Mouse (Mus musculus): ENCODE data around the gene Aldh3b3. TPM values are rescaled to one million over a fixed set of nuclear protein-coding genes. Genes with fewer than 3 reads are reported as not detected.
A peak's percentile ranks its signal among the peaks of the same experiment; 100 is the strongest.

Aldh3b3 gene
- polyA plus RNA-seq, 1 experiment: not detected

DNA sequence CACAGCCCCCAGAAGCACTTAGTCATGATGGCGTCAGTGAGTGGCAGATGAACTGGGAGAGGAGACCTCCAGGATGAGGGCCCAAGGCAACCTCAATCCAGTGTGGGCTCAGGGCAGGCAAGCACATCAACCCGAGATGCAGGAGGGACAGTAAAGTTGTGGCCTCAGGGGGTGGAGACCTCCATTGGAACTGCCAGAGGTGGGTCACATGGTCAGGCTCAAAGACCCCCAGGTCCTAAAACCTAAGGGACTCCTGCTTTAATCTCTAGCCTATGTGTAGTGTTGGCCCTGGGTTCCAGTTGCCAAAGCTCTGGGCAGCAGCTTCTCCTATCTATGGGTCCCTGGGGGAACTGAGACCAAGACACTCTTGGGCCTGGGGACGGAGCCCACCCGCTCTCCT, 29.7 kb upstream of the Aldh3b3 start:
- H3K4me3 ChIP-seq (ENCODE audit: insufficient read depth, low read depth, low read length): no peak overlapping the region
- H3K27ac ChIP-seq (replicated peaks; ENCODE audit: low read depth, low read length): peak overlapping the region; percentile 68
- H3K4me1 ChIP-seq (ENCODE audit: control insufficient read depth, insufficient read depth, insufficient read length, low read length): peaks cover 23% of the 10 kb centered on the region

DNA sequence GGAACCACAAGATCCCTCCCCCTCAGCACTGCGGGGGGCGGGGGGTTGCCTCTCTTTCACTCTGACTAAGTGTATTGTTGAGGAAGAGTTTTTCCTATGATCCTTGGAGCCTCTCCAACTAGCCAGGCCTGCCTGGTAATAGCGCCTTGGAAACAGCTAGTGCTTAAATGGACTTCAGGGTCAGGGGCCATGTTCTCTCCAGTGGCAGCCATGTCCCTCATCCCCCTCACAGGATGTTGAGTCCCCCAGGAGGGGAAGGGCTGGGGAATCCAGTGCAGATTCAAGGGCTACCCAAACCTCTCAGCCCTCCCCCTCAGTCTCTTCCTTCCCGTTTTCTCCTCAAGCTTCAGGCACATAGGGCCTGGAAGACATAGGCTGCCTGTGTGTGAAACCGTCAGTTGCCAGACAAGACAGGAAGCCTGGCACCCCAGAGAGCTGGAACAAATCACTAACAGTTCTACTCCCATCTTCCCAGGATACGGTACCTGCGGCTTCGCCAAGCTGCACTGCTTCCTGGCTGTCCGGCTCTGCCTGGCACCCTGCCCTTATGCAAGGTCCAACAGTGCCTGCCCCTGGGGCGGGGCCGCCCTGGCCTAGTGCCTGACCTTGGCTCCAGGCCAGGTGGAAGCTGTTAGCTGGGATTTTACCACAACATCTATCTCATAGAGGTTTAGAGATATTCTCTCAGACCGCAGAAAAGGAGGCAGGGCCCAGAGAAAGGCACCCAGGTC, 29.1 kb upstream of the Aldh3b3 start, which contains the start of gene Aldh3b1:
Gene Aldh3b1, minus strand, starts transcription at position 598 of the 731 bp plus-strand sequence.
- Histone ChIP-seq H3K4me1 (ENCODE audit: control insufficient read depth, insufficient read depth, insufficient read length, low read length) (peaks cover 17% of the 10 kb centered on the region), H3K27ac (replicated peaks; ENCODE audit: low read depth, low read length) (peak within 1 kb of the TSS; percentile 68), H3K4me3 (ENCODE audit: insufficient read depth, low read depth, low read length) (peak within 1 kb of the TSS; percentile 22)

DNA sequence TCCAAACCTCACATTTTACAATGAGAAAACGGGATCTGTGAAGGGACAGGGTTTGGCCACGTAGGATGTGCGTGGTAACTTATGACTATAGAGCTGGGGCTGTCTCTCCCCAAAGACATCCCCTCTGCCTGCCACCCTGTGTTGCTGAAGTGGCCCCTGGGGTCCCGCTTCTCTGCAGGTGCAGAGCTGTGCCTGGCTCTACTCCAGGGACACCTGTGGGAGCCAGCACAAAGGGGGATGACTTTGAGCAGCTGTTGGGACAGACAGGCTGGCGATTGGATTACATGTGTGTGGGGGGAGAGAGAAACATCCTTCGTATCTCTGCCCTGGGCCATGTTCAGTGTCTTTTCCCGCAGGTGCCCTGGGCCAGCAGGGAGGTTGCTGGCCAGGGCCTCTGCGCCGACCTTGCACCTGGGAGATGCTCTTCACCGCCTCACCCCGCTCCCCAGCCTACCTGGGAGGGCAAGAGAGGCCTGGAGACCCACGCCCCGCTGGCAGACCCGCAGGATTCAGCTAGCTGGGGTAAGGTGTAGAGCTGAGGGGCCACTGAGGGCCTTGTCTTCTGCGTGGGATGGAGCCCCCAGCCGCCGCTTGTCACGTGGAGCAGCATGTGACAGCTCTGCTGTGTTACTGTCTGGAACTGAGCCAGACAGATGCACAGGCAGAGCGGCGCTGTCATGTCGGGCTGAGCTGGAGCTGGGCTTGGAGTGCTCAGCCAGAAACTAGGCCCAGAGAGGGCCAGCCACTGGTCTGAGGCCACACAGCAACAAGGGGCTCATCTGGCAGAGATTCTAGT, 28.0 kb upstream of the Aldh3b3 start:
- Histone ChIP-seq H3K27ac (replicated peaks; ENCODE audit: low read depth, low read length) (peak overlapping the region; percentile 68), H3K4me1 (ENCODE audit: control insufficient read depth, insufficient read depth, insufficient read length, low read length) (peaks cover 16% of the 10 kb centered on the region), H3K4me3 (ENCODE audit: insufficient read depth, low read depth, low read length) (no peak overlapping the region)

DNA sequence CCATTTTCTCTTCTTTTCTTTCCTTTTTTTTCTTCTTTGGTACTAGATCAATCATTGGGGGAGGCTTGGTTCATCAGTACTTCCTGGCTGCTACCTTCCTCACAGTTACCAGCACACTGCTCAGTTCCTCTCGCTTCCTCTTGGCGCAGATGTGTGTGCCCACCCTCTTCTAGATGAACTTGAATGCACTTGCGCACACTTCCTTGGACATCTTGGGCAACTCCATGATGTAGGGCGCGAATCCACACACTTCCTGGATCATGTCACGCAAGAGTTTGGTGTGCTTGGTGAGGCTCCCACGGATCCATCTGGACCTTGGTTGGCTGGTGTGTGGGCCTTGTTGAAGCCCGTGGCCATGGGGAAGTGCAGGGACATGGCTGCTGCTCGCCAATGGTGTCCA, 26.7 kb upstream of the Aldh3b3 start:
- H3K4me1 ChIP-seq (ENCODE audit: control insufficient read depth, insufficient read depth, insufficient read length, low read length): peaks cover 14% of the 10 kb centered on the region
- no peak overlapping the region for H3K4me3 ChIP-seq (ENCODE audit: insufficient read depth, low read depth, low read length)
- H3K27ac ChIP-seq (replicated peaks; ENCODE audit: low read depth, low read length): peak overlapping the region; percentile 32

DNA sequence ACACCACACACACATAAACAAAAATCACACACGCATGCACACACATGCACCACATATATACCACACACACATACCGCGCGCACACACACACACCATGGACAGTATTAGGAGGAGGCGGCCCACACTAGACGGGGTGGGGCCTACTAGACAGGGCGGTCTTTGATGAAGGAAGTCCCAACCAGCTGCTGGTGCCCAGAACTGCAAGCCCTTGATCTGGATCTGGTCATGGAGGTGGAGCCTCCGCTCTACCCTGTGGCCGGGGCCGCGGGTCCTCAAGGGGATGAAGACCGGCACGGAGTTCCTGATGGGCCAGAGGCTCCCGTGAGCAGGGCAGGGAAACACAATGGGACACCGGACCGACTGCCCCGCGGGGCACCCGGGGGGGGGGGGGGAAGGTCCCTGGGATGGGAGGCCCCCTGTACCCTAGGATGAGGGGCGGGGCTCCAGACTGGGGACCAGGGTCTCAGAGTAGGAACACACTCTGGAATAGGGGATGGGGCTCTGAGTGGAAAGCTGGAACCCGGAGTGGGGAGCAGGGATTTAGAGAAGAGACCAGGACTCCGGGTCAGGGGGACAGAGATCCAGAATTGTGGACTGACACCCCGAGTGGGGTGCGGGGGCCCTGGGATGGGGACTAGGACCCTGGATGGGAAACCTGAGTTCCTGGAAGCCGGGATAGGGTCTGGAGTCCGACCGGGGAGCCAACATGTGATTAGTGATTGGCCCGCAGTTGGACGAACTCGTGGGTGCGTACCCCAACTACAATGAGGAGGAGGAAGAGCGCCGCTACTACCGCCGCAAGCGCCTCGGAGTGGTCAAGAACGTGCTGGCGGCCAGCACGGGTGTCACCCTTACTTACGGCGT, 23.2 kb upstream of the Aldh3b3 start, which contains the start of gene Unc93b1:
Gene Unc93b1, plus strand, starts transcription at position 155 of the 864 bp plus-strand sequence.
- H3K4me1 ChIP-seq (ENCODE audit: control insufficient read depth, insufficient read depth, insufficient read length, low read length): peaks cover 7% of the 10 kb centered on the region
- H3K27ac ChIP-seq (replicated peaks; ENCODE audit: low read depth, low read length): peak within 1 kb of the TSS; percentile 40
- peak within 1 kb of the TSS; percentile 74 for H3K4me3 ChIP-seq (ENCODE audit: insufficient read depth, low read depth, low read length)

DNA sequence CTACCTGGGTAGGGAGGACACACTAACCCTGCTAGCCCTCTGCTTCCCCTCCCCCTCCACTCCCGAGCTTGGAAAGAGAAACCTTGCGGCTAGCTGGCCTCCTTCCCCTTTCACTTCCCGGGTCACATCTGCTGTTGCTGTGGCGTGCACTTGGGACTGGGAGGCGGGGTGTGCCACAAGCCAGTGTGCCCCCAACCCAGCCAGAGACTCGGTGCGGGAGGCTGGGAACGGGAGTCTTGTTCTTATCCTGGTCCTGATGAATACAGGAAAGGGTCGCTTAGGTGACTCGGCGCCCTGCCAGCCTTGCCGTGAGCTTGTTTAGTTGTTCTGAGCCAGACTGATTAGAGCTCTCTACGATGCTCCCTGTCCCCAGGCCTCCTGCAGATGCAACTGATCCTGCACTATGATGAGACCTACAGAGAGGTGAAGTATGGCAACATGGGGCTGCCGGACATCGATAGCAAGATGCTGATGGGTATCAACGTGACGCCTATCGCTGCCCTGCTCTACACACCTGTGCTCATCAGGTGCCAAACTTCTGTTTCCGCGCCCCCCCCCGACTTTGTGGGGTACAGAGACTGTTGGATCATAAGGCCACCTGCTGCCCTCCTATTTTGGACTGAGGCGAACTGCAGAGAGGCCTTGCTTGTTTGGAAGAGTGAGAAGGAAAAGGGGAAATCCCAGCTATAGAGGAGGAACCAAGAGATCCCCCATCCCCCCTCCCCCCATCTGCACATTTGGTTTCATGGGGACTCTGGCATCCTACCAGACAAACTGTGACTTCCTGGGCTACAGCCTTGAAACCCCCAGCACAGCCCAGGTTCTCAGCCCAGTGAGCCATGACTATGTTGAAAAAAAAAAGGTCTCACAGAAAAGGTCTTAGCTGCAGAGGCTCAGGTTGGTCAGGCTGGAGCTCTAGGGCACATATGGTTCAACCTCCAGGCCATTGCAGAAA, 22.3 kb upstream of the Aldh3b3 start:
- Histone ChIP-seq H3K4me1 (ENCODE audit: control insufficient read depth, insufficient read depth, insufficient read length, low read length) (no peaks in the 10 kb centered on the region; the same call in 1 of the 2 replicates), H3K27ac (replicated peaks; ENCODE audit: low read depth, low read length) (peak overlapping the region; percentile 40), H3K4me3 (ENCODE audit: insufficient read depth, low read depth, low read length) (peak overlapping the region; percentile 74)

DNA sequence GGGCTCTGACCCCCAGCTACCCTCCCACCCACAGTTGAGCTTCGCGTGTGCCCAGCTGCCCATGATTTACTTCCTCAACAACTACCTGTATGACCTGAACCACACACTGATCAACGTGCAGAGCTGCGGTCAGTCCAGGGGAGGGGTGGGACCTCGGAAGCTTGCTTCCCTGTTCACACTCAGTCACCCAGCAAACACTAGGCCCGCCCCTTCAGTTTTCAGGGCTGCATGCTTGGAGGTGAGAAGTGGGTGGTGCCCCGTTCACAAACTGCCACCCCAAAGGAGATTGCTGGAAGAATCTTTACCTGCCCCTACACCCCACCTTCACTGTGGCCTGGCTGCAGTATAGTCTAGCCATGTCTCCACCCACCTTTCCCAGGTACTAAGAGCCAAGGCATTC, 16.1 kb upstream of the Aldh3b3 start:
- Histone ChIP-seq H3K4me3 (ENCODE audit: insufficient read depth, low read depth, low read length) (no peak overlapping the region), H3K27ac (replicated peaks; ENCODE audit: low read depth, low read length) (no peak overlapping the region), H3K4me1 (ENCODE audit: control insufficient read depth, insufficient read depth, insufficient read length, low read length) (no peaks in the 10 kb centered on the region; the same call in 1 of the 2 replicates)

DNA sequence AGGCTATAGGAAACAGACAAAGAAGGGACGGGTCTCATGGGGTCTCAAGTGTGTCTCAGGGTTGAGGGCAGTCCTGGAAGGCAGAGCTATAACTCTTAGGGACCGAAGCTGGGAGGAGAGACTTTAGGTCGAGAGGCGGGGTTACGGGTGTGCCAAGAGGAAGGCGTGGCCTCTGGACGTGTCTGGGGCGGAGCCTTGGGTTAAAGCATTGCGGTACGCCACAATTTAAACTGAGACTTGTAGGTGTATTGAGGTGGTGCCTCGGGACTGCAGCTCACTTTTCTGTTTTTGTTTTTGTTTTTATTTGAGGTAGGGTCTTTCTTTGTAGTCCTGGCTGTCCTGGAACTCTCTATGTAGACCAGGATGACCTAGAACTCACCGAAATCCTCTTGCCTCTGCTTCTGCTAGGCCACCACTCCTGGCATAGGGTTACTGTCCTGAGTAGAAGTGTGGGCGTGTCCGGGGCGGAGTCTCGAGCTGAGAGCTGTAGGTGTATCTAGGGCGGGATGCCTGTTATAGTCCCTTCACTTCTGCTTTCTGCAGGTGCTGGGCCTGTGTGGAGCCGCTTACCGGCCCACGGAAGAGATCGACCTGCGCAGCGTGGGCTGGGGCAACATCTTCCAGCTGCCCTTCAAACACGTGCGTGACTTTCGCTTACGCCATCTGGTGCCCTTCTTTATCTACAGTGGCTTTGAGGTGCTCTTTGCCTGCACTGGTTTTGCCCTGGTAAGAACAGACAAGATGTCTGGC, 15.3 kb upstream of the Aldh3b3 start:
- Histone ChIP-seq H3K4me3 (ENCODE audit: insufficient read depth, low read depth, low read length) (no peak overlapping the region), H3K27ac (replicated peaks; ENCODE audit: low read depth, low read length) (no peak overlapping the region), H3K4me1 (ENCODE audit: control insufficient read depth, insufficient read depth, insufficient read length, low read length) (no peaks in the 10 kb centered on the region; the same call in 1 of the 2 replicates)

DNA sequence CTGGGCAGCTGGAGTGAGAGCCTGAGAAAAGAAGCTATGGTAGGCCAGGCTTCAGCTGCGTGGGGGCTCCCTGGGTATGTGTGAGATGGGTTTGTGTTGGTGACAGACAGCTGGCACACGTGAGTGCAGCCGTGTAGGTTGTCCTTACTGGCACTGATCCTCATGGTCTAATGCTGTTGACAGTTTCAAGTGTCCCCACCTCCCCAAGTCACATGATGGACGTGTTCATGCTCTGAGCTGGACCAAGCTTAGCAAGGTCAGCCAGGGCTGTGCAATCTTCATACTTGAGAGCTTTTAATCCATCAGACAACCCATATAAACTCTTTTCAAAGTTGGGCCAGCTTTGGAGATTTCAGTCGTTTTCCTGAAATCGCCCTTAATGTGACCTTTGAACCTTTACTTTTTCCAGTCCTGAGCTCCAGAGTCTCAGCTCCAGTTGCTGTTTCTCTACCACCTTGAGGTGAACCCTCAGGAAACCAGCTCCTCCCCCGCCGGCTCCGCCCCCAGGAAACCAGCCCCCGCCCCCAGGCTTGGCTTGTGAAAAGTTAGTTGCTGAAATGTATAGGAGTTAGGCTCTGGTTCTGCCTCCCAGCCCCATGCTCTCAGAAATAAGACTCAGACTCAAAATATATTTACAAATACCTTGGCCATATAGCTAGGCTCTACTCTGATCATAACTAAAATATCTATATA, 12.4 kb upstream of the Aldh3b3 start:
- H3K4me1 ChIP-seq (ENCODE audit: control insufficient read depth, insufficient read depth, insufficient read length, low read length): no peaks in the 10 kb centered on the region; the same call in 1 of the 2 replicates
- H3K4me3 ChIP-seq (ENCODE audit: insufficient read depth, low read depth, low read length): no peak overlapping the region
- no peak overlapping the region for H3K27ac ChIP-seq (replicated peaks; ENCODE audit: low read depth, low read length)

DNA sequence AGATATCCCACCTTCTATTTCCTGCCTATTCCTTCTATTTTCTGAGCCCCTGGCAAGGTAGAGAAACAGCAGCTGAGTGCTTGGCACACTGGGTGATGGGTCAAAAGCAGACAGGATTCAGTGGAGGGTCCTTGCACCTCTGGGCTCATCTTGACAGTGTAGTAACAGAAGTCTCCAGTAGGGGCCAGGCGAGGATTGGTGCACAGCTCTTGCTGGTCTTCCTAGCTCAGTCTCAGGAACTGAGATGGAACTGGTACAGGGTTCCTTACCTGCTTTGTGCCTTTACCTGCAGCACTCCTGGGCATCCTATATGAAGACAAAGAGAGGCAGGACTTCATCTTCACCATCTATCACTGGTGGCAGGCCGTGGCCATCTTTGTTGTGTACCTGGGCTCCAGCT, 11.7 kb upstream of the Aldh3b3 start:
- no peak overlapping the region for H3K4me3 ChIP-seq (ENCODE audit: insufficient read depth, low read depth, low read length)
- H3K4me1 ChIP-seq (ENCODE audit: control insufficient read depth, insufficient read depth, insufficient read length, low read length): no peaks in the 10 kb centered on the region; the same call in 1 of the 2 replicates
- no peak overlapping the region for H3K27ac ChIP-seq (replicated peaks; ENCODE audit: low read depth, low read length)

DNA sequence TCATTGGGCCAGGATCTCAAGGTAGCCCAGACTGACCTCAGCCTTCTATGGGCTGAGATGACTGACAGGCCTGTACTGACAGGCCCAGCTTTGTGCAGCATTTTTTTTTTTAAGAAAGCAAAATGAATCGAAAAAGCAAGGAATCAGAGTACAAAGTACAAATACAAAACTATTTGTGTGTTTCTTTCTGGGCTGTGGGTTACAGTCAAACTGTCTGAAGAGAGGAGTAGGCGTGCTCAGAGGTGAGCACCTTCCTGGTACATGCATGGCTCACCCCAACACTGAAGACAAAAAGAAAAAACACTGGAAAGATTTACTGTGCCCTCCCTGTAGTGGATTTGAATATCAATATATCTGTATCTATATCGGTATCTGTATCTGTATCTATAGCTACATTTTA, 10.6 kb upstream of the Aldh3b3 start:
- H3K27ac ChIP-seq (replicated peaks; ENCODE audit: low read depth, low read length): no peak overlapping the region
- no peak overlapping the region for H3K4me3 ChIP-seq (ENCODE audit: insufficient read depth, low read depth, low read length)

DNA sequence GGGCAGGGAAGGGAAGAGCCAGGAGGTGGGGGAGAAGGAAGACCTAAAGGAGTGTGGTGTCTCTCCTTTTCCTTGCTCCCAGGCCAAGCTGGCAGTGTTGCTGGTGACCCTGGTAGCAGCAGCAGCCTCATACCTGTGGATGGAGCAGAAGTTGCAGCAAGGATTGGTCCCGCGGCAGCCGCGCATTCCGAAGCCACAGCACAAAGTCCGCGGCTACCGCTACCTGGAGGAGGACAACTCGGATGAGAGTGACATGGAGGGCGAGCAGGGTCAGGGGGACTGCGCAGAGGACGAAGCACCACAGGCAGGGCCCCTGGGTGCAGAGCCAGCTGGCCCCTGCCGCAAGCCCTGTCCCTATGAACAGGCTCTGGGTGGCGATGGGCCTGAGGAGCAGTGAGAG, 9.9 kb upstream of the Aldh3b3 start:
- no peak overlapping the region for H3K4me3 ChIP-seq (ENCODE audit: insufficient read depth, low read depth, low read length)

More for the DNA sequence above, 10.6 kb upstream of the Aldh3b3 start:
- H3K4me1 ChIP-seq (ENCODE audit: control insufficient read depth, insufficient read depth, insufficient read length, low read length): no peaks in the 10 kb centered on the region

DNA sequence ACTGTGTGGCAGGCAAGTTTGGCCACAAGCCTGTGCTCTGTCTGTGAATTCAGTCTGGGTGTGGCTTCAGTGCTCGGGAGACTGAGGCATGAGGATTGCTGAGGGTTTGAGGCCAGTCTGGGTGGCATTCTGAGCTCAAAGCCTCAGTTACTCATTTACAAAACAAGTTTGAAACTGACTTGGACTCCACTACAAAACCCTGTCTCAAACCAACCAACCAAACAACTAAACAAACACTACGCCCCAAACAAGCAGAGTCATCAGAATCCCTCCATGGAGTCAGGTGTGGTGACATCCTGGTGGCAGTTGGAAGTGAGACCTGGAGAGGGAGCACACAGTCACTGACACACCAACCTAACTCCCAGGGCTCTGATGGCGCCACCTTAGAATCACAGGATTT, 8.1 kb upstream of the Aldh3b3 start:
- H3K27ac ChIP-seq (replicated peaks; ENCODE audit: low read depth, low read length): no peak overlapping the region
- no peaks in the 10 kb centered on the region for H3K4me1 ChIP-seq (ENCODE audit: control insufficient read depth, insufficient read depth, insufficient read length, low read length)
- H3K4me3 ChIP-seq (ENCODE audit: insufficient read depth, low read depth, low read length): no peak overlapping the region

More for the DNA sequence above, 9.9 kb upstream of the Aldh3b3 start:
- Histone ChIP-seq H3K4me1 (ENCODE audit: control insufficient read depth, insufficient read depth, insufficient read length, low read length) (no peaks in the 10 kb centered on the region), H3K27ac (replicated peaks; ENCODE audit: low read depth, low read length) (no peak overlapping the region)
